Mouse (Mus musculus) small intestine, adult 2 months (tissue): ENCODE data around the gene Fscn3. TPM values are rescaled to one million over a fixed set of nuclear protein-coding genes. Genes with fewer than 3 reads are reported as not detected.

Experiments
- H3K27ac ChIP-seq: fragments of 200-500 bp; 2 replicates; pipeline ENCODE4 v1.5.1; 2012; ENCODE audit warnings: low read depth, low read length, control low read depth, inconsistent platforms; ENCODE audit not compliant: insufficient read depth
- H3K27me3 ChIP-seq: fragments of 200-500 bp; 2 replicates; pipeline ENCODE4 v1.6.1; 2012; ENCODE audit warnings: mild to moderate bottlenecking, moderate library complexity, low read length, inconsistent platforms; ENCODE audit not compliant: control insufficient read depth, insufficient read depth
- H3K36me3 ChIP-seq: fragments of 200-500 bp; 2 replicates; pipeline ENCODE4 v1.6.1; 2012; ENCODE audit warnings: mild to moderate bottlenecking, low read length, control low read depth, inconsistent platforms; ENCODE audit not compliant: control insufficient read depth, insufficient read depth
- H3K4me1 ChIP-seq: fragments of 200-500 bp; 2 replicates; pipeline ENCODE4 v1.6.1; 2012; ENCODE audit warnings: low read length, inconsistent platforms, mixed read lengths; ENCODE audit not compliant: control insufficient read depth, insufficient read depth, insufficient read length
- H3K4me3 ChIP-seq: fragments of 200-500 bp; 2 replicates; pipeline ENCODE4 v1.5.1; 2012; ENCODE audit warnings: low read depth, mild to moderate bottlenecking, control low read depth, inconsistent platforms, low read length, moderate library complexity
- CTCF ChIP-seq: fragments of 200-500 bp; IDR thresholded peaks from 2 replicates; pipeline ENCODE4 v1.5.1; 2012; ENCODE audit warnings: low read depth, mild to moderate bottlenecking, control low read depth, inconsistent platforms, low read length, moderate library complexity, mixed read lengths; ENCODE audit not compliant: insufficient replicate concordance, insufficient read length; ENCODE audit errors: extremely low read depth
- POLR2A ChIP-seq: fragments of 200-500 bp; IDR thresholded peaks from 2 replicates; pipeline ENCODE4 v1.6.1; 2012; ENCODE audit warnings: low read depth, mild to moderate bottlenecking, control low read depth, inconsistent platforms, low read length, moderate library complexity
- WGBS: fragments of 180-500 bp; shearing (Covaris S2); methylation state at CpG from one replicate; pipeline ENCODE4 v1.1.7; 2018; 5-methylcytosine and 5-hydroxymethylcytosine counted together
- polyA plus RNA-seq: library from polyadenylated mRNA; depleted of rRNA; stranded (reverse); fragments of >200 nt; gene quantifications from 2 replicates; pipeline ENCODE4 v1.2.3, GENCODE M21; 2012

Fscn3 gene
- polyA plus RNA-seq, 1 experiment: 0.41 TPM

DNA sequence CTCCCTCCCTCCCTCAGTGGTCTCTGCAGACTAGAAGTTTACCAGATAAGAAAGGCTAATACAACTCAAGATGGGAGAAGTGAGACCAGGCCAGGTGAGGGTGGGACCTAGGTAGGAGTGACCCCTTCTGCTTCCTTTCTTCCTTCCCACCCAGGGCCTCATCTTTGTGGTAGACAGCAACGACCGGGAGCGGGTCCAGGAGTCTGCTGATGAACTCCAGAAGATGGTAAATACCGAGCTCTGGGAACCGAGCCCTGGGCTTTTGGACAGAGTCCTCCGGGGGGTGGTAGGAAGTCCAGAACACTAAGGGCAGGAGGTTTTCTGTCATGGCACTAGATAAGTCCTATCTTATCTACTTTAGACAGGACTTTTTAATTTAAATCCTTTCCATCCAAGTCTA, 2.6 kb upstream of the Fscn3 start:
- no peaks in the 10 kb centered on the region for H3K27me3 ChIP-seq
- peaks cover 14% of the 10 kb centered on the region for H3K4me1 ChIP-seq
- WGBS: 78% methylated on average over 6 of the region's 6 CpGs
- no peak for TF ChIP-seq CTCF
- no peak for TF ChIP-seq POLR2A
- no peak overlapping the region for H3K27ac ChIP-seq
- H3K36me3 ChIP-seq: peaks cover 12% of the 10 kb centered on the region
- peak overlapping the region; percentile 27; the same call in 1 of the 2 replicates for H3K4me3 ChIP-seq

GRCm38 (mm10) chr6:28428290-28428689, 701 bp downstream of the Fscn3 start, which contains the start of gene Gcc1:
Gene Gcc1 (minus strand): TSS chr6:28428390.
- Histone ChIP-seq H3K4me1 (no peaks in the 10 kb centered on the region; the same call in 1 of the 2 replicates), H3K27me3 (no peaks in the 10 kb centered on the region), H3K27ac (no peak within 1 kb of the TSS), H3K36me3 (peaks cover 12% of the 10 kb centered on the region), H3K4me3 (no peak within 1 kb of the TSS)
- TF ChIP-seq POLR2A: no peak
- WGBS: 91% methylated on average over 3 of the region's 3 CpGs

DNA sequence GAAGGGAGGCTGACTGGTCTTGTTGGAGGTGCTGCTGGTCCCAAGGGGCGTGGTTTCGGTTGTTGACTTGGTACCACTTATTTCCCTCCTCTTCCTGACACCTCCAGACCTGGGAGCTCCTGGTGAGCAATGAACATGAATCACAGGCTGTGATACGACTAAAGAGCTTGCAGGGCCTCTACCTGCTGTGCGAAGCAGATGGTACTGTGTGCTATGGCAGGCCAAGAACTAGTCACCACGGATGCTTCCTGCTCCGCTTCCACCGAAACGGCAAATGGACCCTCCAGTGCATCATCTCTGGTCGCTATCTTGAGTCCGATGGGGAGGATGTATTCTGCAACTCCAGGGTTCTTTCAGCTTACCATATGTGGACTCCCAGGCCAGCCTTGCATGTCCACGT, 2.3 kb downstream of the Fscn3 start:
- WGBS: 91% methylated on average over 11 of the region's 11 CpGs
- Histone ChIP-seq H3K4me3 (no peak overlapping the region), H3K36me3 (peaks cover 12% of the 10 kb centered on the region), H3K27ac (no peak overlapping the region), H3K4me1 (no peaks in the 10 kb centered on the region; the same call in 1 of the 2 replicates), H3K27me3 (no peaks in the 10 kb centered on the region)
- no peak for TF ChIP-seq CTCF
- TF ChIP-seq POLR2A: no peak

GRCm38 (mm10) chr6:28430795-28431537, 3.4 kb downstream of the Fscn3 start:
- WGBS: 42% methylated on average over 10 of the region's 10 CpGs
- no peak for TF ChIP-seq POLR2A
- no peak for TF ChIP-seq CTCF
- Histone ChIP-seq H3K27ac (0 out of 2 replicates have a peak overlapping the region, but pooled peaks have one; percentile 1), H3K4me3 (no peak overlapping the region; the same call in 1 of the 2 replicates), H3K4me1 (no peaks in the 10 kb centered on the region), H3K36me3 (peaks cover 8% of the 10 kb centered on the region), H3K27me3 (no peaks in the 10 kb centered on the region)

- no peak overlapping the region; the same call in 1 of the 2 replicates for H3K4me3 ChIP-seq
- no peaks in the 10 kb centered on the region for H3K4me1 ChIP-seq
- H3K27ac ChIP-seq: 0 out of 2 replicates have a peak overlapping the region, but pooled peaks have one; percentile 1
- 31% methylated on average over 6 of the region's 6 CpGs for WGBS
- peaks cover 4% of the 10 kb centered on the region; the same call in 1 of the 2 replicates for H3K36me3 ChIP-seq
- TF ChIP-seq CTCF (no peak), POLR2A (no peak)
- no peaks in the 10 kb centered on the region for H3K27me3 ChIP-seq
These were observed 3.9 kb downstream of the Fscn3 start for GRCm38 (mm10) chr6:28431538-28431855.

- H3K36me3 ChIP-seq: no peaks in the 10 kb centered on the region
- 79% methylated on average over 7 of the region's 7 CpGs for WGBS
- TF ChIP-seq CTCF (no peak), POLR2A (no peak)
- no peaks in the 10 kb centered on the region for H3K4me1 ChIP-seq
- H3K27ac ChIP-seq: no peak overlapping the region
- H3K4me3 ChIP-seq: no peak overlapping the region
- peaks cover 5% of the 10 kb centered on the region for H3K27me3 ChIP-seq
These were observed 20.3 kb downstream of the Fscn3 start for GRCm38 (mm10) chr6:28447937-28448336.

GRCm38 (mm10) chr6:28449253-28449652, 21.7 kb downstream of the Fscn3 start, which contains the start of gene Pax4:
Gene Pax4 (minus strand): TSS chr6:28449353.
- H3K36me3 ChIP-seq: no peaks in the 10 kb centered on the region
- WGBS: 80% methylated on average over 2 of the region's 2 CpGs
- H3K4me3 ChIP-seq: no peak within 1 kb of the TSS
- no peak for TF ChIP-seq CTCF
- no peak for TF ChIP-seq POLR2A
- peaks cover 5% of the 10 kb centered on the region for H3K27me3 ChIP-seq
- peaks cover 2% of the 10 kb centered on the region; the same call in 1 of the 2 replicates for H3K4me1 ChIP-seq
- H3K27ac ChIP-seq: no peak within 1 kb of the TSS
